Mouse (Mus musculus) left cerebral cortex, adult 8-10 months (tissue): ENCODE data around the gene Gm7971. TPM values are rescaled to one million over a fixed set of nuclear protein-coding genes. Genes with fewer than 3 reads are reported as not detected.
"Not testable (repeated sequence)": the region's sequence is repeated elsewhere in the genome, so short reads cannot be mapped to it uniquely, and the experiment has no call there.

Source experiments
- DNase-seq, 2 experiments: peaks; one replicate each; pipeline ENCODE4 v3.0.0; 2022; ENCODE audit warnings: low spot score in 2 of 2
- total RNA-seq, 4 experiments: library from RNA; stranded (reverse); gene quantifications; 2 replicates each; pipeline ENCODE4 v1.2.4; 2022

Gene Gm7971
- not detected for total RNA-seq

- DNase-seq, result not testable (repeated sequence)
These were observed at the start of gene Gm7971 for GRCm38 (mm10) chr5:95594775-95595174. Gene Gm7971, minus strand, starts transcription at chr5:95594875.

Other genes starting within 250 kb of the Gm7971 start
- gene D5Ertd577e, start 138.1 kb downstream of the Gm7971 start, total RNA-seq, result not detected
- gene Gm3286, start 84.1 kb downstream of the Gm7971 start, total RNA-seq, result not detected
- not detected for gene Gm7978, start 141.3 kb upstream of the Gm7971 start, total RNA-seq
- not detected for gene Gm7982, start 147.1 kb upstream of the Gm7971 start, total RNA-seq
- not detected for gene E330014E10Rik, start 181.1 kb upstream of the Gm7971 start, total RNA-seq